Mouse (Mus musculus): Measurements from ENCODE around the gene Slc6a13.

Slc6a13 gene

GRCm38 (mm10) chr6:121382071-121382470 is 82.0 kb downstream of the Slc6a13 start:
- no peak for DNase-seq

DNA sequence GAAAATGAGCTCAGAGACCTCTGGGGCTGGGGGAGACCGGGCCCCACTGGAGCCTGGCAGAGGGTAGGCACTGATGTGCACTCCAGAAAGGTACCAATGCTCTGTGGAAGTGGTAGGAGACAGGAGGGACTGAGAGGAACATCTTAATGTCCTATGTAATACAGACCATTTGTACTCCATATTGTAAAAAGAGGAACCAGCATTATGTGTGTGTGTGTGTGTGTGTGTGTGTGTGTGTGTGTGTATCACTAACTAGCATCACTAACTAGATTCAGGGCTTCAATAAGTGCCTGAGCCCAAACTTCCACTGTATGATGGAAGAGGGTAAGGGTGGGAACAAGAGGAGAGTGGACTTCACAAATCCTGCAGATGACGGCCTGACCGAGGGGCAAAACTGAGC is 85.4 kb downstream of the Slc6a13 start:
- DNase-seq = no peak
